Mouse (Mus musculus): Measurements from ENCODE around the gene Kcnd3.

DNA sequence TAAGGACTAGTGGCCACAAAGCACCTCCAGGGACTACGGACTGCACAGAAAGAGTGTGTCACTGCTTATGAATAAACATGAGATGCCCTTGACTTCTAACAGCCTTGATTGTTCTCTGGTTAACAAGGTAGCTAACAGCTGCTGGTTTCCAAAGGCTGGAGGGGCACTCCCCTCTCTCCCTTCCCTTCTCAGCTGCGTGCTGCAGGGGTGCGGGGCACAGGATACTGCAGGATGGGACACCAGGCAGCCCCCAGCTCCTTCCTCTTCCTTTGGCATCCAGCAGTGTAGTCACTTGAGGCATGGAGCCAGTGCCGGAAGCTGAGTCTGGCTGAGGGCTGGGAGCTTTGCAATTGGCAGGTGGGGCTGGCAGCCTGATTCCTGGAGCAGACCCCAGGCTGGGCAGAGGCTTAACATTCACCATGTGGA lies 133.6 kb downstream of the Kcnd3 start:
- TF ChIP-seq CTCF (conservative IDR thresholded peaks at IDR 0.05; ENCODE audit: insufficient read depth, insufficient read length, low read depth, low read length) (no peak), POLR2A (IDR thresholded peaks at IDR 0.05; ENCODE audit: low read depth, low read length) (no peak)
